Mouse (Mus musculus) layer of hippocampus, adult 2 months (tissue): ENCODE data around the gene Phxr2. TPM values are rescaled to one million over a fixed set of nuclear protein-coding genes. Genes with fewer than 3 reads are reported as not detected.

Experiments used
- DNase-seq, 2 experiments: peaks; one replicate each; pipeline ENCODE4 v3.0.0; 2022; ENCODE audit warnings: low spot score in 2 of 2
- H3K27ac ChIP-seq: fragments of 200-600 bp; 2 replicates; pipeline ENCODE4 v1.8.1; 2022
- H3K4me3 ChIP-seq: fragments of 200-600 bp; 2 replicates; pipeline ENCODE4 v1.8.1; 2022; ENCODE audit warnings: mild to moderate bottlenecking
- CTCF ChIP-seq: fragments of 200-600 bp; conservative IDR thresholded peaks from 2 replicates; pipeline ENCODE4 v1.8.1; 2022; ENCODE audit warnings: antibody characterized with exemption, mild to moderate bottlenecking, moderate library complexity
- total RNA-seq, 2 experiments: library from RNA; stranded (reverse); gene quantifications; 2 replicates each; pipeline ENCODE4 v1.2.3; 2021

Gene Phxr2
- total RNA-seq, 2 experiments from 2014 or later = not detected

GRCm38 (mm10) chr10:99156808-99157207 lies 30.7 kb upstream of the Phxr2 start:
- no peak; the same call in 1 of the 2 replicates for TF ChIP-seq CTCF
- Histone ChIP-seq H3K27ac (no peak overlapping the region), H3K4me3 (no peak overlapping the region)
- no peak for DNase-seq

- Histone ChIP-seq H3K27ac (no peak overlapping the region), H3K4me3 (no peak overlapping the region)
- no peak for TF ChIP-seq CTCF
- no peak for DNase-seq
Observed at GRCm38 (mm10) chr10:99154635-99155034, 28.5 kb upstream of the Phxr2 start.

- no peak for DNase-seq
- peak; percentile 59 for TF ChIP-seq CTCF
- H3K4me3 ChIP-seq = no peak overlapping the region
- no peak overlapping the region for H3K27ac ChIP-seq
Observed at GRCm38 (mm10) chr10:99152063-99152462, 25.9 kb upstream of the Phxr2 start.

DNA sequence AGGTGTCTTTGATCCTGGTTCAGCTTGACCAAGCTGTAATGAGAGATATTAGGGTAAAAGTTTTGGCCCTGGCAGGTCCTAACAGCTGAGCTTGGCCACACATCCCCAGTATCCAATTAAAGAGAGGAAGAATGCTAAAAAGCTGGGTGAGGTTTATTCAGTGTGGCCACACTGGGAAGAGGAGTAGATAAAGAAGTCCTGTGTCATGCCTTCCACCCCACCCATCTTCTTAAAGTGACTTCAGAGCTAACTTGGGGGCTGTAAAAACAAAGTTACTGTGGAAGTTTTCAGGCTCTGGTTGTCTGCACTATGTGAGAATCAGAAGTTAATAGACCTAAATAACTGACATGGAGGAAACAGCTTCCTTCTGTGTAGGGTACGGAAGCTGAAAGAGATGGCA lies 25.5 kb upstream of the Phxr2 start:
- DNase-seq = no peak
- H3K27ac ChIP-seq = no peak overlapping the region
- no peak for TF ChIP-seq CTCF
- H3K4me3 ChIP-seq = no peak overlapping the region

DNA sequence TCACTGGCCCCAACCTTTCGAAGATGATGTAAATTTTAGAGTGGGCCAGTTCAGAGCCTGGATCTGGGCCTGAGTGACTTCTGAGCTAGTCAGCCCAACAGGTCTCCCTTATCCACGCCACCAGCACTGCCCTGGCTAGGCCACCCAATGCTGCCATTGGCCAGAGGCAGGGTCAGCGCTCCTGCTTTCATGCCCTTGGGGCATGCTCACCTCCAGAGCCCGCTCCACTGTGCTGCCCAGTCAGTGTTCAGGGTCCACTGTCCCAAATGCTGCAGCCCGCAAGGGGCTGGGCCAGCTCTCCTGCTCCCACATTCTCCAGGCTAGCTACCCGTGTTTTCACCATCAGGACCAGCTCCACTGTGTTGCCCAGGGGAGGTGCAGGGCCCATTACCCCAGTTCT lies 23.9 kb upstream of the Phxr2 start:
- TF ChIP-seq CTCF = no peak
- DNase-seq = no peak
- Histone ChIP-seq H3K27ac (no peak overlapping the region), H3K4me3 (no peak overlapping the region)

GRCm38 (mm10) chr10:99146596-99146995 lies 20.5 kb upstream of the Phxr2 start:
- Histone ChIP-seq H3K4me3 (no peak overlapping the region), H3K27ac (no peak overlapping the region)
- TF ChIP-seq CTCF = no peak
- no peak for DNase-seq

- no peak overlapping the region for H3K27ac ChIP-seq
- TF ChIP-seq CTCF = no peak
- no peak overlapping the region for H3K4me3 ChIP-seq
- DNase-seq = no peak
Observed at GRCm38 (mm10) chr10:99145611-99146010, 19.5 kb upstream of the Phxr2 start.

- no peak overlapping the region for H3K4me3 ChIP-seq
- DNase-seq = no peak
- TF ChIP-seq CTCF = no peak
Observed at GRCm38 (mm10) chr10:99136337-99136736, 10.2 kb upstream of the Phxr2 start.

DNA sequence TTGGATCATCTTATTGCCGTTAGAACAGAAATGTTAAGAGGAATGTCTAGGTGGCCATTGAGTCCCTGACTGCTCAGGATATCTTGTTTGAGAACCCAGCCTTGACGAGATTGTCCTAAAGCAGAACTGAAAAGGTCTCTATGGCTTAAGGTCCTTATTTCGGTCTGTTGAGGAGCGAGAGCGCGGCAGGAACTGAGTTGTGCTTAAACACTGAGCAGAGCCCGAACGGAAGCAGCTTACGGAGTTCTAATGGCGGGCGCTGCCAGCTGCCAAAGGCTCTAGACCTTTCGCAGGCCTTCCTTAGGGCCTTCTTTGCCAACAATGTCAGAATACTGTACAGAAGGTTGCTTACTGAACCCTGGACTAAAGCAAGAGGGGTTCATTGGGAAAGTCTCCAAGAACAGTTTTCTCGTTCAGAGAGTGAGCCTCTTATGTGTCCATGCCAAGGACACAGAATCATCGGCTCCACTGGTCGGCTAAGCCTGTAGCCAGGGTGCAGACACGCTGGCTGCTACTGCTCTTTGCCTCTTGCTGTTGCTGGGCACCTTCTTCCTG lies 7.3 kb upstream of the Phxr2 start:
- no peak for DNase-seq
- Histone ChIP-seq H3K27ac (peak overlapping the region; percentile 46; the same call in 1 of the 2 replicates), H3K4me3 (no peak overlapping the region)
- TF ChIP-seq CTCF = no peak

More at GRCm38 (mm10) chr10:99136337-99136736, 10.2 kb upstream of the Phxr2 start:
- H3K27ac ChIP-seq = no peak overlapping the region

DNA sequence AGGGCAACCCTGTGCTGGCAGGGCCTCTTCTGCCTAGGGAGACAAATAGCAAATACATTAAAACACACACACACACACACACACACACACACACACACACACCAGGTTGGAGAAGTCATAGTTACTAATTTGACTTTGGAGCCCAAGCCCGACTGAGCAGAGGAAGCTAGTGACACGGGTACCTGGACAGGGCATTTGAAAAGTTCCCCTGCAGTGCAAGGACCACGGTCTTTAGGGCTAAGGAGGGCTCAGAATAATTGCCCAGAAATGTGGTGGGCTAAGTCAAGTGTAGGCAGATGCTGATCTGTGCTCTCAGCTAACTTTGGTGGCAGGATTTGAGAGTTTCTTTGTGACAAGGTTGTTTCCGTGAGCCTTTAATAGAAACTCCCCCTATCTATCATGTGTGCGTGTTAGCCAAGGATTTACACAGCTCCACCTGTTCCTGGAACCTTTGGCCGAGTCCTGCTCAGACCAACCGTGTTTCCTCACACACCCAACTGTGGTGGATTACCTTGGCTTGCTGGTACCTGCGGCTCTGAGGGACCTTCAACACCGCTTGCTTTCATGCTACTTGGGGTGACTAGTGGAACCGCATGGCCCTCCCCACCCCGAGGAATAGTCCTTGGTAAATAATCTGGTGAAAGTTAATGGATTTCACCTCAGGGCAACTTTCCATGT lies 6.6 kb upstream of the Phxr2 start:
- DNase-seq = no peak
- no peak for TF ChIP-seq CTCF
- Histone ChIP-seq H3K27ac (peak overlapping the region; percentile 46; the same call in 1 of the 2 replicates), H3K4me3 (no peak overlapping the region)

DNA sequence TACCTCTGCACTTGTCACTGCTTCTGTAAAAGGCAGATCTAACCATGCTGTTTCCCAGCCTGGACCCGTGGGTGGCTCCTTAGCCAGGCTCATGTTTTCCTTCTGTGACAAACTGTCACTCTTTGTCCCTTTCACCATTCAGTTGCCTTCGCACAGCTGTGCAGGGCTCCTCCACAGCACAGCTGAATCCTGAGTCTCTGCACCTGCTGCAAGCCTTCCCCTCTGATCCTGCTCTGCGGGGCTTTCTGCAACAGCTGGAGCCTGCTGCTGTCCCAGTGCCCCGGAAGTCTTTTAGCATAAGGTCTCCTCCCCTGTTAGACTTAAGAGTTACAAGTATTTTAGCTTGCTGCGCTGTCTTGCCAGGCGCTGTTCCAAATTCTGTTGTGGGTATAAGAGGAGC lies 6.1 kb upstream of the Phxr2 start:
- TF ChIP-seq CTCF = no peak
- no peak for DNase-seq

DNA sequence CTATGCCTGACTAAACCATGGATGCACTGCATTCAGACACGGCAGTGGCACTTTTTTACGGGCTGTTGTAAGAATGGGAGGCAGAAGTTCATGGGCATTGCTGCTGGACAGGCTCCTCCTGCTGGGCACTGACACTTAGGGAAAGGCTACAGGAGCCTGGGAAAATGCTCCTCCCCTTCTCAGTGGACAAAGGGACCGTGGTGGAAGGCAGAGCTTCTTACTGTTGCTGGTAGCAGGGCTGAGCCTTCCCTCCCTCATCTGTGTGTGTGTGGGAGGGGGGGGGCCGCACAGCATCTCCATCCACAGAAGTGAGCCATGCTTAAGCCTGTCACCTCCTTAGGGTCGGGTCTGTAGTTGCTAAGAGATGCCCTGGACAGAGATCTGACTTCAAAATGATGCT lies 5.2 kb upstream of the Phxr2 start:
- Histone ChIP-seq H3K4me3 (no peak overlapping the region), H3K27ac (peak overlapping the region; percentile 73)
- TF ChIP-seq CTCF = peak; percentile 37
- no peak for DNase-seq

More for the DNA sequence above, 6.1 kb upstream of the Phxr2 start:
- no peak overlapping the region for H3K4me3 ChIP-seq
- peak overlapping the region; percentile 73 for H3K27ac ChIP-seq

DNA sequence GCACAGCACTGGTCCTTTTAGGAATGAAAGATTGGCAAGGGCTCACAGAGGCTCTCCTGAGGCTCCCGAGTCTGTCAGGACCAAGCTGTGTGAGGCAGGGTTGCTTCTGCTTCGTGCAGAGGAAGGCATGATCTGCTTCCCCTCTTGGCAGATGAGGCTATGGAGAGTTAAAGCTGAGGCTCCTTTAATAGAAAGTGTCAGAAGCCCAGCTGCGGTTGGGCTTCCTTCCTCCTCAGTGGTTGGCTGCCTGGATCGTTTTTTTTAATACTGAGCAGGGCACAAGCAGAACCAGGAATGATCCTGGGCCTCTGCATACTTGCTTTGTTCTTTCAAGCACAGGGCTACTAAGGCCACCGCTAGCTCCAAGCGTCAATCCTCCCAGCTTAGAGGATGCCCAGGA lies 4.5 kb upstream of the Phxr2 start:
- no peak overlapping the region for H3K4me3 ChIP-seq
- TF ChIP-seq CTCF = no peak
- DNase-seq = no peak
- H3K27ac ChIP-seq = peak overlapping the region; percentile 73

DNA sequence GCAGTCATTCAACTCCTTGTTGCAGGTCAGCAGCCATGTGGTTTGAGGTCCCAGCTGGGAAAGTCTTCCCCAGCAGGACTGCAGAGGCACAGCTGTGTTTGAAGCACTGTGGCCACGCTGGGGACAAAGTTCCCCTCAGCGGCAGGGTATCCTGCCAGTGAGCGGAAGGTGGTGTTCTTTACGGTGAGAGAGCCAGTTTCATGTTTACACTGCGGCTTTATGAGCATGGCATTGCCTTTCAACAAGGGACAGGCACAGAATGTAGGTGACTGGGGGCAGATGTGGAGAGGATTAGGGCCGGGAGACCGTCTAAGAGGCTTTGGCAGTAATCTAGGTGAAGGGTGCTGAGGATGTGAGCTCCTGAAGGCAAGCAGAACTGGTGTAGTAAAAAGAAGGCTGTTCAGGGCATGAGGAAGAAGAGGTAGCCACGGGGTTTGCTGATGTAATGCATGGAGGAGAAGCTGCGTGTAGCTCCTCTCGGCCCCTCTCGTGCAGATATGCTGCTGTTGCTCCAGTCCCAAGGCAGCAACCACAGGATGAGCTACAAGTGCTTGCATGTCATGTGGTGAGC lies 1.7 kb upstream of the Phxr2 start:
- H3K4me3 ChIP-seq = no peak overlapping the region
- no peak overlapping the region for H3K27ac ChIP-seq
- no peak for TF ChIP-seq CTCF
- DNase-seq = no peak
